Mouse (Mus musculus) ES-E14 (cell line): Measurements from ENCODE around the gene Slc5a1.

Experiments used
- CHD2 ChIP-seq: IDR thresholded peaks from 2 replicates; pipeline ENCODE4 v1.6.1; 2014; ENCODE audit warnings: mild to moderate bottlenecking, low read depth, low read length, inconsistent platforms
- HCFC1 ChIP-seq: IDR thresholded peaks from 2 replicates; pipeline ENCODE4 v1.6.1; 2012; ENCODE audit warnings: low read length, inconsistent platforms, borderline replicate concordance; ENCODE audit not compliant: insufficient read depth
- MAFK ChIP-seq: IDR thresholded peaks from 2 replicates; pipeline ENCODE4 v1.6.1; 2014; ENCODE audit warnings: mild to moderate bottlenecking, low read depth, low read length, inconsistent platforms; ENCODE audit not compliant: insufficient read depth
- ZC3H11A ChIP-seq: IDR thresholded peaks from 2 replicates; pipeline ENCODE4 v1.6.1; 2012; ENCODE audit warnings: low read depth, mild to moderate bottlenecking, inconsistent platforms, low read length, borderline replicate concordance
- ZNF384 ChIP-seq: IDR thresholded peaks from 2 replicates; pipeline ENCODE4 v1.6.1; 2012; ENCODE audit warnings: low read depth, low read length, inconsistent platforms

DNA sequence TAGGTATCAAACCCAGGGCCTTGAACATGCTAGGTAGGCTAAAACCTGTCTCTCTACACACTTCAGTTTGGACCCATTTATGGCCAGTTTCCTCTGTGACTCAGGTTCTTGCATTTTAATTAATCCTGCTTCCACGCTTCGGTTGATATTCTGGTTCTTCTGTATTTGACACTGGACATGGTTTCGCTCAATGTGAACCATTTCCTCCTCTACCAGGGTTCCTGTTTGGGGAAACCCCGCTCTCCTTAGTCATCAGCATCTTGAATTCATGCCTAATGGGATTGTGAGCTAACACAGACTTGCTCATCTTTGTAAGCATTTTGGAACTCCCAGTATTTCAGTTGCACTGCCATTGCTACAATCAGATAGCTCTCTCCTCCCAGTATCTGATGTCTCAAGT lies 8.7 kb upstream of the Slc5a1 start:
- TF ChIP-seq ZNF384: no peak
- TF ChIP-seq ZC3H11A: no peak
- TF ChIP-seq CHD2: no peak
- TF ChIP-seq MAFK: no peak
- TF ChIP-seq HCFC1: no peak
